Mouse (Mus musculus): ENCODE results near the gene Zfp672.
"Not testable (repeated sequence)": the region's sequence is repeated elsewhere in the genome, so short reads cannot be mapped to it uniquely, and the experiment has no call there.

Zfp672 gene

DNA sequence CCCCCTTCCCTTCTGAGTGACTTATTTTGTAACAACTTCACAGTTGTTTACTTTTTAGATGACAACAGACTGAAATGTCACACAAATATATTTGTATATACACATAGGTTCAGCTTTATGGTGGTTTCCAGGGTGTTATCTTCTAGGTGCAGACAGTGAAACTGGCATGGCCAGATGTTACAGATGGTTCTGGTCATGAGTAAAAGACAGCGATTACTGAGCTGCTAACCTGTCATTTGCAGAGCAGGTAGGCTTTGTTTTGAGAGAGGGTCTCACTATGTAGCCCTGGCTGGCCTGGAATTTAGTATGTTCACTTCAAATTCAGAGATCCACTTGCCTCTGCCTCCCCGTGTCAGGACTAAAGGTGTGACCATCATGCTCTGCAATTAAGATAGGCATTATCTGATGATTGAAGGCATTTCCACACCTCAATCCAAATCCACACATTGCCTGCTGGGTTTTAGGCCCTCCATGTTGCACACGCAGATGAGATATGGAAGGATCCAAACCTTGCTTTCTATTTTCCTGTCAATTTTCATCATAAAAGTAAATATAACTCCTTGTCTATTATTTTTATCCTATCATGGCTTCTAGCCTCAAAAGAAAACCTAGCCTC, 5.4 kb downstream of the Zfp672 start:
- in situ Hi-C loops (cut with MboI): no loop called here

- in situ Hi-C loops (cut with MboI): no loop called here
These were observed 6.4 kb downstream of the Zfp672 start for GRCm38 (mm10) chr11:58323570-58324340.

GRCm38 (mm10) chr11:58322824-58323569, 7.1 kb downstream of the Zfp672 start:
- in situ Hi-C loops (cut with MboI): no loop called here

- in situ Hi-C loops (cut with MboI): no loop called here
These were observed 13.3 kb downstream of the Zfp672 start for GRCm38 (mm10) chr11:58316768-58317390.

DNA sequence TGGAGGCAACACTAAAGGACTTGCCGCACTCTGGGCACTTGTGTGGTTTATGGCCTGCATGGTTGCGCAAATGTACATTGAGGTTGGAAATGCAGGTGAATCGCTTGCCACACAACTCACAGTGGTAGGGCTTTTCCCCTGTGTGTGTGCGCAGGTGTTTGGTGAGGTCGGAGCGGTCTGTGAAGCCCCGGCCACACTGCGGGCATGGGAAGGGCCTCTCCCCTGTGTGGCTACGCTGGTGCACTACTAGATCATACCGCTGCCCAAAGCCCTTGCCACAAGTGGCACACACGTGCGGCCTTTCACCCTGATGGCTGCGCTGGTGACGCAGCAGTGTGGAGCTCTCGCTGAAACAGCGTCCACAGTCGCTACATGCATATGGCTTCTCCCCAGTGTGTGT, 13.8 kb downstream of the Zfp672 start:
- in situ Hi-C loops (cut with MboI): no loop called here

- in situ Hi-C loops (cut with MboI): no loop called here
These were observed 14.5 kb downstream of the Zfp672 start for GRCm38 (mm10) chr11:58315536-58316168.

GRCm38 (mm10) chr11:58314069-58314468, 16.1 kb downstream of the Zfp672 start:
- in situ Hi-C loops (cut with MboI): no loop called here

- in situ Hi-C loops (cut with MboI): no loop called here
These were observed 21.5 kb downstream of the Zfp672 start for GRCm38 (mm10) chr11:58308661-58309060.

- in situ Hi-C loops (cut with MboI): no loop called here
These were observed 22.6 kb downstream of the Zfp672 start for GRCm38 (mm10) chr11:58307411-58308080.

- in situ Hi-C loops (cut with MboI): no loop called here
These were observed 23.3 kb downstream of the Zfp672 start, which contains the start of gene Zfp692 for GRCm38 (mm10) chr11:58306860-58307308. TSS of gene Zfp692 (plus strand) at chr11:58307069.

DNA sequence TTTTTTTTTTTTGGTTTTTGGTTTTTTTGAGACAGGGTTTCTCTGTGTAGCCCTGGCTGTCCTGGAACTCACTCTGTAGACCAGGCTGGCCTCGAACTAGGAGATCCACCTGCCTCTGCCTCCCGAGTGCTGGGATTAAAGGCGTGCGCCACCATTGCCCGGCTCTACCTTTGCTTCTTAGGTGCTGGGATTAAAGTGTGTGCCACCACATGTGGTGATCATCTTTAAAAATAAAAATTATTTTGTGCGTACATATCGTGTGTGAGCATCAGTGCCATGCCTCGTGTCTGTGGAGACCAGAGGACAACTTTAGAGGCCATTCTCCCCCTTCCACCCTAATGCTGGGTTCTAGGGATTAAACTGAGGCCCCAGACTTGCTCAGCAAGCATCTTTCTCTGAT, 24.8 kb downstream of the Zfp672 start:
- in situ Hi-C loops (cut with MboI): not testable (repeated sequence)

DNA sequence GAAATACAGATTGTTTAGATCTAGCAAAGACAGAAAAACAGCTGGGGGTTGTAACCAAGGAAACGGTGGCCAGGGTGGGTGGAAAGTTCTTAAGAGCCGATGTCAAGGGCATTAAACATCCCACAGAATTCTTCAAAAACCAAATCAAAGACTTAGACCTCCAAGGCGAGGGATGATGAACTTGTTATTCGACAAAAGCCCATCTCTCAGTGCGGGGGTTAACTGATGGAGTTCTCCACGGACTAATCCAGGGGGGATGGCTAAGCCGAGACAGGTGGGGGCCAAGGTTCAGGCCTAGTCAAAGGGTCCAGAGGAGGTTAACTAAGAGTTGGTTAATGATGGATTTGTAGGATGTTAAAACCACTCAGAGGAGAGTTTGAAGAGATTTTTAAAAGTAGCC, 26.5 kb downstream of the Zfp672 start:
- in situ Hi-C loops (cut with MboI): no loop called here

- in situ Hi-C loops (cut with MboI): no loop called here
These were observed 27.2 kb downstream of the Zfp672 start for GRCm38 (mm10) chr11:58302774-58303445.

- in situ Hi-C loops (cut with MboI): no loop called here
These were observed 28.0 kb downstream of the Zfp672 start for GRCm38 (mm10) chr11:58301837-58302754.

- in situ Hi-C loops (cut with MboI): no loop called here
These were observed 29.1 kb downstream of the Zfp672 start for GRCm38 (mm10) chr11:58301057-58301456.

DNA sequence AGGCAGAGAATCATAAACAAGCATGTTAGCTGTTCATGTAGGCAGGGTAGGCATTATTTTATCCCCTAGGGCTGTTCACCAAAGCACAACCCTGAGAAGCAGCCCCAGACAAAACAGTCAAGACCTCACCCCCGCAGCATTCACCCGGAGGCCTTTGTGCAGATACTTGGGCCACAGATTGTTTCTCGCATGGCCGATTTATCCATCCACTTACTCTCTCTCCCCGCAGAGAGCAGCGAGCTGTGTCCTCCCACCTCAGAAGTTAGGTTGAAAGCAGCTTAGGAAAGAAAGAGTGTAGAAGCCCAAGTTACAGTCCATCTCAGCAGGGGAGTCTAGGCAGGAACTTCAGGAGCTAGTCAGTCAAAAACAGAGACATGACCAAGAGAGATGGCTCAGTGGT, 32.7 kb downstream of the Zfp672 start:
- in situ Hi-C loops (cut with MboI): no loop called here

DNA sequence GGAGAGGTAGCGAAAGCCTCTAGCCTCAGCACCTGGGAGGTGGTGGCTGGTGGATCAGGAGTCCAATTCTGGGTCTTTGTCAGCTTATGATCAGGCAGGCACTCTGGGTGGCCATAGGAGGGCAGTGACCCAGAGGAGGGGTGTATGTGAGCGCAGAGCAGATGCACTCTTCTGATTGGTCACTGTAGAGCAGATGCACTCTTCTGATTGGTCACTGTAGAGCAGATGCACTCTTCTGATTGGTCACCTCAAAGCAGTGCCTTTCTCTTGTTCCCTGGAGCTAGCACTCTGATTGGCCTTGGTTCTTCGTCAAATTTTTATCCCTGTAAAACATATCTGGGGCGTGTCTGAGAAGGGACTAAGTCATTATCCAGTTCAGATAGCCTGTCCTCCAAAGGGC, 37.3 kb downstream of the Zfp672 start:
- in situ Hi-C loops (cut with MboI): no loop called here

DNA sequence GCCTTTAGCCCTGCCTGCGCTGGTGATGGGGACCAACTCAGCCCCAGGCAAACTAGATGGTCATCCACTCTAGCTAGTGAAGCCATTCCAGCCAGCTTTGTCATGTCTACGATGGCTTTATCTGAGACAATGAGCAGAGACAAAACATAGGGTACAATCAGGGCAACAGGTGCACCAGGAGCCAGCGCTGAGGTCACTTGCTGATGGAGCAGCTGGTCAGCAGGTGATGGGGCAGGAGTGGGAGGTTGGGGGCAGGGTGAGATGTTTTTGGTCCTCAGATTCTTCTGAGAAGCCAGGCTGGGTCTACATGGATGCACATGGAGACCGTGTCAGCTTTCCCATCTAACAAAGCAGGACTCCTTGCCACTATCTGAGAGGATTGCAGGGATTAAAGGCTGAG, 39.3 kb downstream of the Zfp672 start:
- in situ Hi-C loops (cut with MboI): no loop called here

DNA sequence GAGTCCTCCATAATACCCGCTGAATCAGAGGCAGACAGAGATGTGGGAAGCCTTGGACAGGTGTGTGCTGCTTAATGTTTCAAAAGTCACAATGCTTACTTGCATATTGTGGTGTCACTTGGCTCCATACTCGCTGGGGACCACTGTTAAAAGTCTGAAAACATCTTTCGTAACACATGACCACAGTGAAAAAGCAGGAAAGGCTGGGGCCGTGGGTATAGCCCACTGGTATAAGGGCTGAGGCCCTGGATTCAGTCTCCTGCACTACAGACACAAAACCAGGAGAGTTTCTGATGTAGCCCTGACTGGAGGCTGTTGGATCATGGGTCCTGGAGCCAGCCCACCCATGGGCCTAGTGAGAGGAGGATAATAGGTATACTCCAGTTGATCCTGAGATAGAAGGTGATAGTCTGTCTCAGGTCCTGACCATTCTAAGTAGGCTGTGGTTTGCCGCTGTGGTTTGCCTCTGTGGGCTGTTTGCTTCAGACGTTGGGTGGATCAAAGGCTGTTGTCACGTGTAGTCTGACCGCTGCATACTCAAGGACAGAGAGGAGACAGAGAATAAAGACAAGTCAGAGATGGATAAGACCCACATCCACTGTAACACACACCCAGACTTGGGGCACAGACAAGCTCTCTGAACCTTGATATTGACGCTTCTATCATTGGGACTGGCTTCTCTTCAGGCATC, 40.0 kb downstream of the Zfp672 start:
- in situ Hi-C loops (cut with MboI): no loop called here

Data from mature B cell (primary cell).